Mouse (Mus musculus): Measurements from ENCODE around the gene Eps15l1.

- TF ChIP-seq CTCF (IDR thresholded peaks at IDR 0.05; ENCODE audit: borderline replicate concordance, control insufficient read depth, extremely low read depth, insufficient read depth, low read length, poor library complexity) = no peak
- TF ChIP-seq POLR2A (IDR thresholded peaks at IDR 0.05; ENCODE audit: control insufficient read depth, extremely low read depth, insufficient read depth, low read length, poor library complexity) = no peak
These were observed 108.2 kb downstream of the Eps15l1 start for GRCm38 (mm10) chr8:72312926-72313518.
